In the genomic region with DNA sequence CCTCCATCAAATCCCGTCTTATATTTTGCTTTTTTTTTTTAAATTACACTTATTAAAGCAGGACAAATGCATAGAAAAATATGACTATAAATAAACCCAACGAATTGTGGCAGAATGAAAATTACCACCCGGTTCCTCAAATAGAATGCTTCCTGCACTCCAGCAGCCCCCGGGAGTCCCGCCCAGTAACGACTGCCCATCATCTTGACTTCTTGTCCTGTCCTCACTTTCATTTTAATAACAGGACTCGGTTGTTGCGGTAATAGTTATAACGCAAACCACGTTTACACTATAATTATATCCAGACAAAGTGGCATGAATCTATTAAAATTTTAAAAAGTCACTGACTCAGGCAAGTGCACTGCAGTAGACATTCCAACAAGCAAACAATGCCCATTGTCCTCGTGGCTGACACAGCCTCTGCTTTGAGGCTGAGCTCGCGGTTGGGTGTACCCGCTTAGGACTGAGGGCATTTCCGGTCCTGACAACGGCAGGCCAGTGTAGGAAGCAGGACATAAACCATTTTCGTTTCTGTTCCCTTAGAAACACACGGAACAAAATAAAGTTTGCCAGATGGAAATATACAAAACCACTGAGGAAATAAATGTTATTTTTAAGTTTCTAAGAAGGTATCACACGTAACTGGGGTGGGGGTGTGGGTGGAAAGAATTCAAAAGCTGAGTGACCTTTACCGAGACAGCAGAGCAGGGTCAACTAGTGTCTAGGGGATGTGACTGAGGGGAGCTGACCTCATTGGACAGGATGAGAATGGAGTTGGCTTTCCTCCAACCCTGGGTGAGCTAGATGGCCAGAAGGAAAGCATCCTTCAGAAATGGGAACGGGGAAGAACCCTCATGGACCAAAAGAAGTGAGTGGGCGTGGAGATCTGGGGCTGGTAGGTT, we compare ENCODE assay signal across 8 mouse cellular contexts.
DNase-seq lines count a peak whose midpoint lies in the region; ATAC-seq and TF ChIP-seq lines count a peak whose summit lies in the region.

No protein-coding gene starts in this region.

- H3K4me3 ChIP-seq in layer of hippocampus, adult 2 months, result no peak overlapping the region

- intact Hi-C loops in left cerebral cortex, postnatal 14 days (cut with DNase I), result no loop called here

- DNase-seq in layer of hippocampus, adult 2 months (ENCODE audit: low spot score in 2 of 2), result no peak
- DNase-seq in layer of hippocampus, postnatal 14 days (ENCODE audit: low spot score in 2 of 2), result no peak
- peak; percentile 57 to 73 for DNase-seq in kidney, postnatal 36 days
- DNase-seq in natural killer cell, adult 2 months (ENCODE audit: low spot score in 2 of 2), result peak; percentile 53 to 68
- DNase-seq in cerebellum, adult 11-12 months, result no peak
- no peak for DNase-seq in embryo, embryonic 10 days (ENCODE audit: low spot score)
- DNase-seq in left cerebral cortex, postnatal 14 days (ENCODE audit: low spot score in 2 of 2), result no peak

- peak; percentile 65 for ATAC-seq in granulocyte monocyte progenitor cell, adult 5-6 weeks (replicated peaks; ENCODE audit: poor library complexity, severe bottlenecking)

- peak overlapping the region; percentile 57; the same call in 1 of the 2 replicates for H3K27ac ChIP-seq in layer of hippocampus, adult 2 months

- TF ChIP-seq CTCF in layer of hippocampus, adult 2 months (conservative IDR thresholded peaks at IDR 0.05), result no peak

Comparison
In these comparisons a context has a peak if more than half of its experiments do, and no peak if none do; other contexts are left out.
1. DNase-seq: peak in kidney, postnatal 36 days (2 of 2) and natural killer cell, adult 2 months (2 of 2); none in layer of hippocampus, adult 2 months (0 of 2), layer of hippocampus, postnatal 14 days (0 of 2), cerebellum, adult 11-12 months (single experiment), embryo, embryonic 10 days (single experiment) and left cerebral cortex, postnatal 14 days (0 of 2).